Mouse (Mus musculus) C2C12 (cell line): Measurements from ENCODE around the gene Alpk1. TPM values are rescaled to one million over a fixed set of nuclear protein-coding genes. Genes with fewer than 3 reads are reported as not detected.

Source experiments
- H3K27me3 ChIP-seq: one replicate; pipeline ENCODE4 v1.6.1; 2011; ENCODE audit not compliant: control insufficient read depth, insufficient read depth, insufficient read length
- H3K36me3 ChIP-seq: one replicate; pipeline ENCODE4 v1.6.1; 2011; ENCODE audit not compliant: control insufficient read depth, insufficient read depth
- H3K4me3 ChIP-seq: one replicate; pipeline ENCODE4 v1.5.1; 2011; ENCODE audit warnings: mild to moderate bottlenecking, control low read depth; ENCODE audit not compliant: poor library complexity, insufficient read depth, severe bottlenecking
- H3K79me2 ChIP-seq: one replicate; pipeline ENCODE4 v1.6.1; 2011; ENCODE audit not compliant: control insufficient read depth, insufficient read depth
- H3K79me3 ChIP-seq: one replicate; pipeline ENCODE4 v1.6.1; 2011; ENCODE audit warnings: low read depth, control low read depth
- H3ac ChIP-seq: one replicate; pipeline ENCODE3; 2011; ENCODE audit warnings: low read depth; ENCODE audit not compliant: control insufficient read depth, insufficient read length
- CEBPB ChIP-seq: IDR thresholded peaks from one replicate; pipeline ENCODE4 v1.6.1; 2011; ENCODE audit warnings: low read depth, mild to moderate bottlenecking, control low read depth, moderate library complexity
- CTCF ChIP-seq: IDR thresholded peaks from one replicate; pipeline ENCODE4 v1.5.1; 2011; ENCODE audit not compliant: control insufficient read depth, insufficient read depth, insufficient read length
- FOSL1 ChIP-seq: IDR thresholded peaks from one replicate; pipeline ENCODE4 v1.8.0; 2011; ENCODE audit warnings: mild to moderate bottlenecking, low read length; ENCODE audit not compliant: poor library complexity, insufficient read depth, severe bottlenecking
- MAX ChIP-seq: IDR thresholded peaks from one replicate; pipeline ENCODE4 v1.6.1; 2011; ENCODE audit warnings: mild to moderate bottlenecking, control low read depth
- MYOD1 ChIP-seq: IDR thresholded peaks from one replicate; pipeline ENCODE4 v1.6.1; 2011; ENCODE audit warnings: low read depth; ENCODE audit not compliant: control insufficient read depth, insufficient read length
- MYOG ChIP-seq: IDR thresholded peaks from one replicate; pipeline ENCODE4 v1.6.1; 2011; ENCODE audit not compliant: control insufficient read depth, insufficient read length; ENCODE audit errors: extremely low read depth
- USF1 ChIP-seq: IDR thresholded peaks from one replicate; pipeline ENCODE4 v1.6.1; 2011; ENCODE audit warnings: low read depth, mild to moderate bottlenecking, control low read depth, moderate library complexity
- polyA plus RNA-seq: library from polyadenylated mRNA; unstranded; fragments of >200 nt; fragmentation: generic; extraction: Trizol; gene quantifications from one replicate; pipeline ENCODE4 v1.2.1, GENCODE M21; 2012; ENCODE audit warnings: missing spikeins

The Alpk1 gene
- polyA plus RNA-seq, 1 experiment = 0.60 TPM

DNA sequence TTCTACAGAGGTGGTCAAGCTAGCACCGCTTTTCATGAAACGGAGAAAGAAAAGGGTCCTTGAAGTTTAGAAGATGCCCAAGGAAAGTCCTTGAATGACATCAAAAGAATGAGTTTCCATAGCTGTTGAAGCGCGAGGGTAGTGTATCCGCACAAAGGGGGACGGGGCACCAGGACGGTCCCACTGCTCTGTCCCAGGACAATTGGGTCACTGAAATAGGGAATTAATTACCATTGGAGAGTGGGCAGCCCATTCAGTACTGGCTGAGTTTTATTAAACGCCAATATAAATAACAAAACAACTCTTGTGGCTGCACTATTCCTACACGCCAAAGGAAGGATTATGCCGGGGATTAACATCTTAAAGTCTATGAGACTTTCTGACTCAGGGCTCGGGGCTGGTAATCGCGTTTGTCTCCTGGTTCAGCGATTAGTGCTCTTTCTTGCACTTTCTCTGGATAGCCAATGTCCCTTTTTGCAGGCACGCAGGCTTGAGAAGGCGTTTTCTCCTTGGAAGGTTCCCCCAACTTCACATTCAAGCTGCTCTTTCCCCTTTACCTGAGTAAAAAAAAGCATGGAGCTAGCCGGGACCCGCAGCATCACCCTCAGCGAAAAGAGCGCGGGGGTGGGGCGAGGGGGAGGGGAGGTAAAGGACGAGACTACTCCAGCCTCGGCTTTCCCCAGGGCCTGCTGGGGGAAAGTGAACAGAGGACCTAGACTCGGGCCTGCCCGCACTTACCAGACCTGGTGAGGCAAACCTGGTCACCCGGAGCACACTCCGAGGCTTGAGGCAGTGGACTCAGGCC is 153.0 kb downstream of the Alpk1 start:
- no peaks in the 10 kb centered on the region for H3K36me3 ChIP-seq
- no peaks in the 10 kb centered on the region for H3K79me2 ChIP-seq
- no peaks in the 10 kb centered on the region for H3K79me3 ChIP-seq
- H3K4me3 ChIP-seq = no peak overlapping the region
- H3K27me3 ChIP-seq = peaks cover 33% of the 10 kb centered on the region
- TF ChIP-seq CTCF (no peak), FOSL1 (no peak), USF1 (no peak), MYOG (no peak), CEBPB (no peak), MAX (no peak), MYOD1 (no peak)
- H3ac ChIP-seq = no peak overlapping the region

- no peak overlapping the region for H3ac ChIP-seq
- TF ChIP-seq USF1 = no peak
- no peak for TF ChIP-seq MYOD1
- no peak for TF ChIP-seq CTCF
- no peak for TF ChIP-seq CEBPB
- TF ChIP-seq MAX = no peak
- no peak for TF ChIP-seq FOSL1
- TF ChIP-seq MYOG = no peak
- no peaks in the 10 kb centered on the region for H3K79me3 ChIP-seq
- H3K27me3 ChIP-seq = peaks cover 24% of the 10 kb centered on the region
- H3K36me3 ChIP-seq = no peaks in the 10 kb centered on the region
- H3K79me2 ChIP-seq = no peaks in the 10 kb centered on the region
- no peak overlapping the region for H3K4me3 ChIP-seq
Observed at GRCm38 (mm10) chr3:127626524-127626923, 153.8 kb downstream of the Alpk1 start.

DNA sequence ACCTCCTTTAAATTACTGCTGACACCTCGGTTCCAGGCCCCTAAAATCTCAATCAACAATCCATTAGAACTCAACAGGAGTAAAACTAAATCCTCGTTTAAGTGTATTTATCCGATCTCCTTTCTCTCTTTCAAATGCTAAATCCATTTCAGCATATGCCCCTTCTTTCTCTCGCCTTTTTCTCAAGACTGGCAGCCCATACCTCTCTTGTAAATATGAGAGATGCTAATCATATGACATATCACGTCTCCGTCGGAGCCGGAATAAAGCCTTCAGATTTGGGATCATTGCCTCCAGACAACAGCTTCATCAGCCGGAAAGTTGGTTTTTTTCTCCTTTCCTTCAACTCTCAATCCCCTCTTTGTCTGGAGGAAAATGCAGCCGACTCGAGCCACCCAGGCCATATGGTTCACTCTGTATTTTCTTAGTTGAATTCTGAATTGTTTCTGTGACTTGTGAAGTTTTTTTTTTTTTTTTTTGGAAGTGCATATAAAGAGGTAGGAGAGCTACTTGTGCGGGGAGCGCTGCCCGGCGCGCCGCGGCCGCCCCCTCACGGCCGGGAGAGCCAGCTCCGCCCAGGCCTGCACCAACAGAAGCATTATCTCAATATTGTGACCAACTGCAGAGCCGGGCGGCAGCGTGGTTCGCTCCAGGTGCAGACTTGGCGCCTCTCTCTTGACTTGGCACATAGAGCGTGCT is 154.5 kb downstream of the Alpk1 start:
- no peak overlapping the region for H3K4me3 ChIP-seq
- no peaks in the 10 kb centered on the region for H3K79me3 ChIP-seq
- no peak overlapping the region for H3ac ChIP-seq
- TF ChIP-seq CTCF = peak; percentile 58
- no peak for TF ChIP-seq USF1
- peaks cover 24% of the 10 kb centered on the region for H3K27me3 ChIP-seq
- no peaks in the 10 kb centered on the region for H3K36me3 ChIP-seq
- H3K79me2 ChIP-seq = no peaks in the 10 kb centered on the region

GRCm38 (mm10) chr3:127625296-127625695 is 155.0 kb downstream of the Alpk1 start:
- Histone ChIP-seq H3ac (no peak overlapping the region), H3K79me3 (no peaks in the 10 kb centered on the region), H3K79me2 (no peaks in the 10 kb centered on the region), H3K36me3 (no peaks in the 10 kb centered on the region), H3K4me3 (no peak overlapping the region), H3K27me3 (peaks cover 23% of the 10 kb centered on the region)
- TF ChIP-seq CTCF = peak; percentile 95
- TF ChIP-seq MAX = no peak
- TF ChIP-seq CEBPB = no peak

Other genes with a start within 250 kb of the Alpk1 start
- 17.4 TPM for gene Larp7, start 227.2 kb downstream of the Alpk1 start, polyA plus RNA-seq
- gene Zgrf1, start 227.0 kb downstream of the Alpk1 start, polyA plus RNA-seq = 1.6 TPM
- not detected for gene Neurog2, start 147.4 kb downstream of the Alpk1 start, polyA plus RNA-seq
- gene Tifa, start 9.3 kb upstream of the Alpk1 start, polyA plus RNA-seq = 0.18 TPM
- gene Ap1ar, start 57.0 kb upstream of the Alpk1 start, polyA plus RNA-seq = 13.0 TPM
- gene Fam241a, start 115.8 kb upstream of the Alpk1 start, polyA plus RNA-seq = 0.57 TPM